Mouse (Mus musculus) heart, embryonic 16.5 days (tissue): ENCODE measurements at regions not wholly inside any gene's neighbourhood (a gene's known extent, or its start where the extent isn't known, plus 50 kb on each side); places are given as distances from the start of the nearest gene placed in this dataset.

ENCODE experiments used
- ATAC-seq: fragments of 200-750 bp; cut with Nextera tagmentation; replicated peaks from 2 replicates; pipeline ENCODE4 v1.8.0; 2017; ENCODE audit warnings: moderate number of reproducible peaks; ENCODE audit not compliant: insufficient read depth, low FRiP score; ENCODE audit errors: extremely low read depth
- H3K27ac ChIP-seq: fragments of 300-500 bp; sonication (generic); 2 replicates; pipeline ENCODE4 v1.5.1; 2014; ENCODE audit warnings: mild to moderate bottlenecking, low read length, control low read depth, moderate library complexity
- H3K27me3 ChIP-seq: fragments of 300-500 bp; sonication (generic); 2 replicates; pipeline ENCODE4 v1.6.1; 2014; ENCODE audit warnings: low read length, mixed read lengths; ENCODE audit not compliant: control insufficient read depth, insufficient read depth
- H3K36me3 ChIP-seq: fragments of 300-500 bp; sonication (generic); 2 replicates; pipeline ENCODE4 v1.6.1; 2014; ENCODE audit not compliant: control insufficient read depth, insufficient read depth
- H3K4me1 ChIP-seq: fragments of 300-500 bp; sonication (generic); 2 replicates; pipeline ENCODE4 v1.6.1; 2014; ENCODE audit warnings: low read length, mixed read lengths; ENCODE audit not compliant: control insufficient read depth, insufficient read depth
- H3K4me2 ChIP-seq: fragments of 300-500 bp; sonication (generic); 2 replicates; pipeline ENCODE4 v1.6.1; 2014; ENCODE audit warnings: low read depth, mild to moderate bottlenecking, control low read depth, low read length
- H3K4me3 ChIP-seq: fragments of 300-500 bp; sonication (generic); 2 replicates; pipeline ENCODE4 v1.5.1; 2014; ENCODE audit warnings: mild to moderate bottlenecking, control low read depth, low read length
- H3K9ac ChIP-seq: fragments of 300-500 bp; sonication (generic); 2 replicates; pipeline ENCODE4 v1.6.1; 2014; ENCODE audit warnings: low read length, control low read depth
- H3K9me3 ChIP-seq: fragments of 300-500 bp; sonication (generic); replicated peaks from 2 replicates; pipeline ENCODE4 v1.6.1; 2016; ENCODE audit warnings: low read length; ENCODE audit not compliant: control insufficient read depth
- WGBS: fragments of 180-500 bp; shearing (Covaris S2); extraction: QIAGEN DNeasy Blood & Tissue Kit; methylation state at CpG from one replicate; pipeline ENCODE4 v1.1.7; 2014; 5-methylcytosine and 5-hydroxymethylcytosine counted together

DNA sequence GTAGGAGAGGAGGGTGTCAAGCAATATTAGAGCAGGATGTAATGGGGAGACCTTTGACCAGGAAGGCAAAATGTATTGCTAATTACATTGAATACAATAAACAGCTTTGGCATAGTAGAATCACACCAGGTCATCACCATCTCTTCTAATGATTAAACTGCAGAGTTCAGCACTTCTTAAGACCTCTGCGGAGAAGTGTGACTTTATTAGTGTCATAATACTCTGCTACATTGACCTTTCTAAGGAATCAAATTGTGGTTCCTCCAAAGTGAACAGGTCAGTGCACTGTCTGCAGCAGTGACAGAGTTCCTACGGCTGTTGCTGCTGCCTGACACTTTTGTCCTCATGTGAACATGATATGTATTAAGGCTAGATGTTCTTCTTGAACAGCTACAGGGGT lies 228.0 kb upstream of the Gm11042 start:
- no peak for ATAC-seq

DNA sequence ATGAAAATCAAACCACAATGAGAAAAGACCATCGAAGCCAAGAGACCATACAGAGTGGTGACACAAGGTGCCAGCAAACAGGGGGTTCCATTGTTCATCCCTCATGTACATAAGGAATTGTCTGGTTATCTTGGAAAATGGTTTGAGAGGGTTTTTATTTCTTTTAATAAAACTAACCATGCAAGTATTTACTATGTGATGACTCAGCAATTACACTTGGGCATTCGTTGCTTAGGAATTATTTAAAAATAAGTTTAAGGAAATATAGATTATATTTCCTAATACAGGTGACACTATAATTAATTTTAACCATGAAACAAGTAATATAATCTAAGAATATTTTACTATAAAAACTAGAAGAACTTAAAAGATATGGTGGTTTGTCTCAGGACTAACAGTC lies 218.7 kb upstream of the Gm11042 start:
- WGBS: 72% methylated on average over 2 of the region's 2 CpGs
- ATAC-seq: no peak
- H3K27me3 ChIP-seq: no peaks in the 10 kb centered on the region

More for the DNA sequence above, 228.0 kb upstream of the Gm11042 start:
- 83% methylated on average over 2 of the region's 2 CpGs for WGBS
- H3K9ac ChIP-seq: no peak overlapping the region
- no peaks in the 10 kb centered on the region for H3K36me3 ChIP-seq
- H3K9me3 ChIP-seq: 0 out of 2 replicates have a peak, but pooled peaks cover 3% of the 10 kb centered on the region
- H3K4me1 ChIP-seq: no peaks in the 10 kb centered on the region
- H3K27ac ChIP-seq: no peak overlapping the region
- H3K4me2 ChIP-seq: no peak overlapping the region
- H3K27me3 ChIP-seq: no peaks in the 10 kb centered on the region
- no peak overlapping the region for H3K4me3 ChIP-seq

GRCm38 (mm10) chr12:74528983-74529566 lies 212.9 kb upstream of the Gm11042 start:
- no peak overlapping the region for H3K4me3 ChIP-seq
- whole genome bisulfite sequencing: 69% methylated on average over 5 of the region's 5 CpGs
- H3K36me3 ChIP-seq: no peaks in the 10 kb centered on the region
- H3K9ac ChIP-seq: no peak overlapping the region
- H3K4me2 ChIP-seq: no peak overlapping the region
- ATAC-seq: no peak
- H3K9me3 ChIP-seq: no peaks in the 10 kb centered on the region
- no peaks in the 10 kb centered on the region for H3K4me1 ChIP-seq
- H3K27me3 ChIP-seq: no peaks in the 10 kb centered on the region
- H3K27ac ChIP-seq: no peak overlapping the region

More for the DNA sequence above, 218.7 kb upstream of the Gm11042 start:
- Histone ChIP-seq H3K9ac (no peak overlapping the region), H3K27ac (no peak overlapping the region), H3K4me2 (no peak overlapping the region), H3K4me1 (no peaks in the 10 kb centered on the region), H3K9me3 (no peaks in the 10 kb centered on the region), H3K4me3 (no peak overlapping the region), H3K36me3 (no peaks in the 10 kb centered on the region)

DNA sequence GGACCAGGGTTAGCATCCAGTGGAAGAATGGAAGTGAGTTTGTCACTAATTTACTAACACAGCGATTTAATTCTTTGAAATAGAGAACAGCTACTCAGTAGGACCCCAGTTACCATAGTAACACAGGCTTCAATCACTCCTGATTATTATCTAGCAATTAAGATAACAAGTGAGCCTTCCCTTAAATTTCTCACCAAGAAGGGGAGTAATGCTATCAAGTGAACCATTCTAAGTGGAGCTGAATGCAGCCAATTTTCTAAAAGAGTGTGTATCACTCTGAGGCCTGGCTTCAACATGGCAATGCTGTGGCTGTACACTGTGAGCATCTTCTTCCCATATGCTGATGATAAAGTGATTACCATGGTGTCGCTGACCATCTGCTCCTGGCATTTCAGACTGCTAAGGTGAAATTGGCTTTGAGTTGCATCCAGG lies 211.0 kb upstream of the Gm11042 start:
- Histone ChIP-seq H3K9ac (no peak overlapping the region), H3K27me3 (no peaks in the 10 kb centered on the region), H3K4me3 (no peak overlapping the region), H3K27ac (no peak overlapping the region), H3K36me3 (no peaks in the 10 kb centered on the region), H3K9me3 (no peaks in the 10 kb centered on the region), H3K4me2 (no peak overlapping the region), H3K4me1 (no peaks in the 10 kb centered on the region)
- WGBS: 65% methylated on average over 2 of the region's 2 CpGs
- no peak for ATAC-seq

GRCm38 (mm10) chr12:74523988-74524387 lies 207.8 kb upstream of the Gm11042 start:
- Histone ChIP-seq H3K27ac (no peak overlapping the region), H3K4me3 (no peak overlapping the region), H3K36me3 (no peaks in the 10 kb centered on the region), H3K9me3 (no peaks in the 10 kb centered on the region), H3K27me3 (no peaks in the 10 kb centered on the region), H3K4me1 (no peaks in the 10 kb centered on the region), H3K9ac (no peak overlapping the region), H3K4me2 (no peak overlapping the region)
- no peak for ATAC-seq

GRCm38 (mm10) chr12:74518032-74518431 lies 201.8 kb upstream of the Gm11042 start:
- Histone ChIP-seq H3K4me1 (no peaks in the 10 kb centered on the region), H3K4me2 (no peak overlapping the region), H3K27me3 (no peaks in the 10 kb centered on the region), H3K36me3 (no peaks in the 10 kb centered on the region), H3K9me3 (no peaks in the 10 kb centered on the region), H3K9ac (no peak overlapping the region), H3K4me3 (no peak overlapping the region), H3K27ac (no peak overlapping the region)
- ATAC-seq: no peak
- WGBS: 90% methylated on average over 6 of the region's 6 CpGs

DNA sequence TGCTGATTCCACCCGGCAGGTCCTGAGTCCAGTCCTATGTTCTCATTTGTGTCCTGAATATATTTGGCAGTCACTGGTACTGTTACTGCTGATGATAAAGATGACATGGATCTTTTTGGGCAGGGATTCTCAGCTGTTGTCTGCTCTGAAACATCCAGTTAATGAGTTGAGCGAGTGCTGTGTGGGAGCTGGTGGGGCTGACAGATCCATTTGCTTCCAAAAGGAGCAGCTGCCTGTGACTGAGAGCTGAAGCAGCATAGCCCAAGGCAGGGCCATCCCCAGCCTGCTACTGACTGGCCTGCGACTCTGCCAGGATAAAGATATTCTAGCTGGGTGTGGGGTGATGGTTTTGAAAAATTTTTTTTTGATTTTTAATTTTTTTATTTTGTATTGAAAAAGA lies 200.3 kb upstream of the Gm11042 start:
- H3K4me2 ChIP-seq: no peak overlapping the region
- no peaks in the 10 kb centered on the region for H3K4me1 ChIP-seq
- H3K9ac ChIP-seq: no peak overlapping the region
- no peak overlapping the region for H3K27ac ChIP-seq
- 50% methylated on average over 3 of the region's 3 CpGs for WGBS
- H3K4me3 ChIP-seq: no peak overlapping the region
- no peaks in the 10 kb centered on the region for H3K36me3 ChIP-seq
- H3K9me3 ChIP-seq: no peaks in the 10 kb centered on the region
- no peak for ATAC-seq
- H3K27me3 ChIP-seq: no peaks in the 10 kb centered on the region

DNA sequence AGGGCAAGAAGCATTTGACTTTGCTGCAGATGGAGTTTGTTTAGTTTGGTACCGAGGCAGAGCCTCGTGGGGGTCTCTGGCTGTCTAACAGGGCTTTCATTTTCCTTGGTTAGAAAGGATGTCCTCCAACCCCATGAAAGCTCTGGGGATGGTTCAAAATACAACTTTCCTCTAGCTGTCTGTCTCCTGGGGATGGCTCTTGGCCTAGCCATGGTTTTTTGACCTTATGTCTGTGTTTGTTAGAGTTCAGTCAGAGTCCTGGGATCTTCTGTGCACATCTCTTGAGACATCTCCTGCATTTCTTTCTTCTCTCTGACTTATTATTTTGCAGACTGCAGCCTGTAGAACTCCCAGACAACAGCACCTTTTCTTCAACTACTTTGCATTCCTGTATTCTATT lies 186.6 kb upstream of the Gm11042 start:
- no peak overlapping the region for H3K27ac ChIP-seq
- H3K9me3 ChIP-seq: no peaks in the 10 kb centered on the region
- no peaks in the 10 kb centered on the region for H3K27me3 ChIP-seq
- 75% methylated on average over 2 of the region's 2 CpGs for WGBS
- H3K4me1 ChIP-seq: no peaks in the 10 kb centered on the region
- no peaks in the 10 kb centered on the region for H3K36me3 ChIP-seq
- no peak overlapping the region for H3K4me3 ChIP-seq
- H3K9ac ChIP-seq: no peak overlapping the region
- ATAC-seq: no peak
- no peak overlapping the region for H3K4me2 ChIP-seq

DNA sequence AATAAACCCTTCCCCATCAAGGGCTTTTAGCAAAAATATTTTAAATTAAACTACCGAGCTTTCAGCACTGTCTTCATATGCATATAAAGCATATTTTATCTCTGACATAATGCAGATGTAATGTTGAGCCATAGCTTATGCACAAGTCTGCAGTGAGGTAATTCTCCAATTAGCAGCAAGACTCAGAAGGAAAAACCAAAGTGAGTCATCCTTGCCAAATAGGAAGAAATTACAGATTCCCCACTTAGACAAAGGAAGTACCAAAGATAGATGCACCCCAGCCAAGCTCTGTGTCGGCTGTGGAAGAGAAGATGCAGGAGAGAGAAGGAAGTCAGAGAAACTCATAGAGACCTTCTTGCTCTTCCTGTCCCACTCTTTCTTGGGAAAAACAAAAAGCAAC lies 161.4 kb upstream of the Gm11042 start:
- no peak for ATAC-seq
- Histone ChIP-seq H3K9ac (no peak overlapping the region), H3K9me3 (no peaks in the 10 kb centered on the region), H3K27ac (no peak overlapping the region), H3K36me3 (no peaks in the 10 kb centered on the region), H3K27me3 (no peaks in the 10 kb centered on the region), H3K4me1 (no peaks in the 10 kb centered on the region), H3K4me2 (no peak overlapping the region), H3K4me3 (no peak overlapping the region)
- WGBS: 41% methylated on average over 2 of the region's 2 CpGs
